Mouse (Mus musculus) G1E-ER4 (cell line): ENCODE results near the gene Tmtc4. TPM values are rescaled to one million over a fixed set of nuclear protein-coding genes. Genes with fewer than 3 reads are reported as not detected.

ENCODE experiments used
- GATA1 ChIP-seq: IDR thresholded peaks from one replicate; pipeline ENCODE4 v1.8.0; 2012; ENCODE audit warnings: low read length, inconsistent platforms
- polyA plus RNA-seq: library from polyadenylated mRNA; stranded (reverse); fragments of >175 nt; gene quantifications from 2 replicates; pipeline ENCODE4 v1.2.3, GENCODE M21; 2012

The Tmtc4 gene
- polyA plus RNA-seq, 1 experiment = 1.7 TPM

DNA sequence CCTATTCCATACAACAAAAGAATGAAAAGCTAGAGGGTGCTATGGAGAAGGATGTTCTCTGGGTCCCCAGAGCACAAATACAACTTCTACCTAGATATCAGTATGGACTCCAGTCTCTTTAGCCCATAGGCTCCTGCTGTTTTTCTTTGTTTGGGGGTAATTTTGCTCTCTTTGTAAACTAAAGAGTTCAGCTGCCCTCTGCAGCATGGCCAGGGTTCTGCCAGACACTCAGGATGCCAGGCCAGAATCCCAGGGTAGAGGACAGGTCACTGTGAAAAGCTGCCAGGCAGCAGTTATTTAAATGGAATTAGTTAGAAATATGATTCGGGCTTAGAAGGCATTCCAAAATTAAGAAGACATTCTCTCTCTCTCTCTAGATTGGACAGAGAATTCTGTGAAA is 47.4 kb downstream of the Tmtc4 start:
- no peak for TF ChIP-seq GATA1

- TF ChIP-seq GATA1 = no peak
Measured at GRCm38 (mm10) chr14:122920011-122920410, 63.8 kb downstream of the Tmtc4 start.

- TF ChIP-seq GATA1 = no peak
Measured at GRCm38 (mm10) chr14:122917676-122918075, 66.2 kb downstream of the Tmtc4 start.

GRCm38 (mm10) chr14:122913657-122914056 is 70.2 kb downstream of the Tmtc4 start, which contains the start of gene Ggact:
Ggact (minus strand) TSS chr14:122913757.
- TF ChIP-seq GATA1 = no peak

GRCm38 (mm10) chr14:122912812-122913498 is 70.9 kb downstream of the Tmtc4 start:
- no peak for TF ChIP-seq GATA1

DNA sequence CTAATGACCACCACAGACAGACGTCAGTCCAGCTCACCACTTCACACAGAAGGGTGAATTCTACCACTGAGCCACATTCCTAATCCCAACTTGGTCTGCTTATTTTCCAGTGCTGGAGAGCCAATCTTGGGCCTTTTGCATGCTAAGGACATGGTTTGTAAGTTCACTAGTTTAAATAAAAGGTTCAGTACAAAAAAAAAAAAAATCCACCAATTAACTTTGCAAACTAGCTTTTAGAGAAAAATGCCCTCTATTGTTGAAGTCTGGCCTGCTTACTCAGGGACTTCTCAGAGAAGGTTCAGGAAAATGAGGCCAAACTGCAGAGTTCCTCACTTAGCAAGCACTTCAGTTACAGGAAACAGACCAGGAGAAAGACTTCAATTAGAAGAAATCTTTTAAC is 71.7 kb downstream of the Tmtc4 start:
- TF ChIP-seq GATA1 = no peak

DNA sequence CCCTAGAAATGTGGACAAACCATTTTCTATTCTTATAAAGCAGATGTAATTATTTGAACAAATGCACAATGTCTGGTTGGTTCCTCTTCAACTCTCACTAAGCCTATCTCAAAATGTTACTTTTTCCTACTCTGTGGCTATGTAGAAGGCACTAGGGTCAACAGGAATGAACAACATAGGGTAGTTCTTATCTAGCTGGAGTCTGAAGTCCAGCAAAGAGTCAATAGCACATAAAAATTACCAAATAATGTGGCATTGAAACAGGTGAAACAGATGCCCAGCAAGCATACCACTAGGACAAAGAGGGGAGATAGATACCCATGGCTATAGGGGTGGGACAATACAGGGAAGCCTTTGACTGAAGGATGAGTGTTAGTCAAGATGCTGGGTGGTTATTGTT is 72.6 kb downstream of the Tmtc4 start:
- TF ChIP-seq GATA1 = no peak

GRCm38 (mm10) chr14:122909368-122910091 is 74.3 kb downstream of the Tmtc4 start:
- no peak for TF ChIP-seq GATA1

- TF ChIP-seq GATA1 = no peak
Measured at GRCm38 (mm10) chr14:122908075-122908474, 75.8 kb downstream of the Tmtc4 start.

DNA sequence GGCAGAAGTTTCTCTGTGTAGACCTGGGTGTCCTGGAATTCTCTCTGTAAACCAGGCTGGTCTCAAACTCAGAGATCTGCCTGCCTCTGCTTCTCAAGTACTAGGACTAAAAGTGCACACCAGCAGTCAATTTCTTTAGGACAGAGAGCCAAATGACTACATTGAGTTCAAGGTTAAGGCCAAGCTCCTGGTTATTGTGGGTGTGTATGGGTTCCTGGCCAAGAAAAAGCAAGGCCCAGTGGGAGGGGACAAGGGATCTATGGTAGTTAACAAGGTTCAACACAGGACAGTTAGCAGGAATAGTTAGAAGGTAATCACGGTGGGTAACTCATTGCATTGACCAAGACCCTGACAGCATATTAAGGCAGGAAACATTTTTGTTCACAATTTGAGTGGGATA is 78.8 kb downstream of the Tmtc4 start:
- TF ChIP-seq GATA1 = no peak

- TF ChIP-seq GATA1 = no peak
Measured at GRCm38 (mm10) chr14:122903923-122904351, 79.9 kb downstream of the Tmtc4 start.

GRCm38 (mm10) chr14:122902884-122903283 is 81.0 kb downstream of the Tmtc4 start:
- TF ChIP-seq GATA1 = no peak

DNA sequence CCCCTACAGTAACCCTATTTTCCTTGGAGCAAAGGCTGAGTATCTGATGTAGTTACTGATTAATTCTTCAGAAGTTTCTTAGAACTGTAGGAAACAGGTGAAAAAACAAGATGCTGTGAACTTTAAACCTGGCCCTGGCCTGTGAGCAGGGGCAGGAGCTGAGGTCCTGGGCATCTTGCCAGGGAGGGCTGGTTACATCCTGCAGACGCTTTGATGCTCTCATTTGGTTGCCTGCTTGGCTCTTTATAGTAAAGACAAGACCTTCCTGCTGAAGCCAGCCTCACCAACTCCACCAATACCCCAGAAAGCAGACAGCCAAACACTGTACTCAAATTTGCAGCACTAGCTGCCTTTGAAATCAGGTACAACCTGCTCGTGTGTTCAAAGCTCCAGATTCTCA is 81.7 kb downstream of the Tmtc4 start:
- no peak for TF ChIP-seq GATA1

- TF ChIP-seq GATA1 = no peak
Measured at GRCm38 (mm10) chr14:122901715-122902114, 82.1 kb downstream of the Tmtc4 start.

DNA sequence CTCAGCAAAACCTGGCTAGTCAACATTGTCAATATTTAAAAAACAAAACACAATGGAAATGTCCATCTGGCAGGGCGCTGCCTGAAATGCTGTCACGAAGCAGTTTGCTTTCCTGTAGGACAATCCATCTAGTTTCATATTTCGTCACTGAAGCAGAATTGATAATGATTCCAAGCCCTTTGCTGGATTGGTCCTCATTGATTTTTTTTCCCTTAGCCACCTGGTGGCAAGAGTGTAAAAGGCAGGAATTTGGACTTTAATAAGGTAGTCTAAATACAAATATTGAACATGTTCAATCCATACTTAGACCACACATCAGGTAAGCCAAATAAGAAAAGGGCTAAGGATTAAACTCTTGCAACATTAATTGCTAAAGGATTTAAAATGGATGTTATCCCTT is 82.7 kb downstream of the Tmtc4 start:
- no peak for TF ChIP-seq GATA1

DNA sequence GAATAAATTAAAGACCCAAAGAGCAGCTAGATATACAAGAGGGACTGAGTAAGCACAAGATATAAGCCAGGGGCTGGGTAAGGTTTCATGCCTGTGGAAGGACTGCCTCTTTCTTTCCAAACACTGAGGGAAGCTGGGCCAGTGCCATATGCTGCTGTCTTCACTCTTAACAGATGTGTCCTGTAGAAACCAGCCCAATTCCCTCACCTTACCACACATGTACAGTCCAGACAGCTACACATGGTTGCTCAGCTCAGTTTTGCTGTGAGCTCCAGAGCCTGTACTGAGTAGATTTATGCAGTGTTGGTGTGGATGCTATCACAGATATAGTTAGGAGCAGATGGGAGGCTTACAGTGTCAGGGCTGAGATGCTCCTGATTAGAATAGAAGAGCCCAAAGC is 83.2 kb downstream of the Tmtc4 start:
- TF ChIP-seq GATA1 = no peak

DNA sequence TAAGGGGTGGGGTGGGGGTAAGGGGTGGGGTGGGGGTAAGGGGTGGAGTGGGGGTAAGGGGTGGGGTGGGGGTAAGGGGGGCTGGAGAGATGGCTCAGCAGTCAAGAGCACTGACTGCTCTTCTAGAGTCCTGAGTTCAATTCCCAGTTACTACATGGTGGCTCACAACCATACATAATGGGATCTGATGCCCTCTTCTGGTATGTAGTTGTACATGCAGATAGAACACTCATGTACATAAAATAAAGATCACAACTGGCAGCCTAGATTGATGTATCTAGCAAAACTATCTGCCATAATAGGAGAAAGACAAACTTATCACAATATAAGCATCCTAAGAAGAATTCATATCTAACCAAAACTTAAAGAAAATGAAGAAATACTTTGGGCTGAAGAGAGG is 85.3 kb downstream of the Tmtc4 start:
- TF ChIP-seq GATA1 = no peak
